Mouse (Mus musculus) liver, adult 2 months (tissue): ENCODE measurements around the gene P4ha1.

Source experiments
- CTCF ChIP-seq: fragments of 200-500 bp; IDR thresholded peaks from 2 replicates; pipeline ENCODE4 v1.5.1; 2011; ENCODE audit warnings: low read depth, low read length, control low read depth
- POLR2A ChIP-seq: fragments of 200-500 bp; IDR thresholded peaks from 2 replicates; pipeline ENCODE4 v1.6.1; 2011; ENCODE audit warnings: low read length, control low read depth; ENCODE audit not compliant: insufficient read depth; ENCODE audit errors: extremely low read depth

DNA sequence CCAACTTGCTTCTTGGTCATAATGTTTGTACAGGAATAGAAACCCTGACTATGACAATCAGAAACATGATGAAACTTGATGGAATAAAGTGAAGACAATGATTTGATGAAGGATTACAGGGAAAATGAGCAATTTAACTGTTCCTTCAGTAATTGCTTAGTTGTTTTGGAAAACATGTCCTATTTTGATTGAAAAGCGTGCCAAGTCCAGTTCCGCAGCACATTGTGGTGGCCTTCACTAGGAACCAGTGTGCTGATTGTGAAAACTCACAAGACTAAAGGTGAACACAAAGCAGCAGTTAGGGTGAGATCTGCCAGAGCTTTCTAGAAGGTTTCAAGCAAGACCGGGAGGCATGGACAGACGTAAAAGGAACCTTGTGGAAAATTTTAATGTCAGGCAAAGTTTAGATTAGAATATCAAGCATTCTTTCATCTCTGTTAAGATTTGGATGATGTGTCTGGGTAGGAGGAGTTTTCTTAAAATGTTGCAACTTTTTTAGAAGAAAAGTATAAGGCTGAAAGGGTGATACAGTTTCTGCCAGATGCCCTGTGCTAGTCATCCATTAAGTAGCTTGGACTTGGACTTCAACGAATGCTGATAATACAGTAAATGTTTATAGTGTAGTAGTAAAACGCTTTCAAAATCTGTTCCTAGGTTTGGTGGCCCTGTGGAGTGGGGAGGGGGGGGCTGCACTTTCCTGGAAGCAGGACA is 8.6 kb downstream of the P4ha1 start:
- no peak for TF ChIP-seq CTCF
- no peak for TF ChIP-seq POLR2A
